Mouse (Mus musculus) limb, embryonic 11.5 days (tissue): ENCODE measurements around the gene Limch1. TPM values are rescaled to one million over a fixed set of nuclear protein-coding genes. Genes with fewer than 3 reads are reported as not detected.
A peak's percentile ranks its signal among the peaks of the same experiment; 100 is the strongest.

Source experiments
- ATAC-seq: fragments of 200-750 bp; cut with Nextera tagmentation; 2 replicates; pipeline ENCODE4 v1.8.0; 2017; ENCODE audit warnings: low read depth; ENCODE audit not compliant: insufficient number of reproducible peaks, low FRiP score, low TSS enrichment
- DNase-seq: peaks from one replicate; pipeline ENCODE4 v3.0.0-alpha.2; 2015; ENCODE audit warnings: low spot score
- H3K27ac ChIP-seq: fragments of 300-500 bp; sonication (generic); replicated peaks from 2 replicates; pipeline ENCODE4 v1.5.1; 2014; ENCODE audit warnings: low read depth, mild to moderate bottlenecking, low read length
- H3K27me3 ChIP-seq: fragments of 300-500 bp; sonication (generic); 2 replicates; pipeline ENCODE4 v1.6.1; 2014; ENCODE audit warnings: mild to moderate bottlenecking, low read length, mixed read lengths; ENCODE audit not compliant: control insufficient read depth, insufficient read depth
- H3K36me3 ChIP-seq: fragments of 300-500 bp; sonication (generic); 2 replicates; pipeline ENCODE4 v1.6.1; 2014; ENCODE audit warnings: mild to moderate bottlenecking, low read length, moderate library complexity, mixed read lengths; ENCODE audit not compliant: control insufficient read depth, insufficient read depth
- H3K4me1 ChIP-seq: fragments of 300-500 bp; sonication (generic); 2 replicates; pipeline ENCODE4 v1.6.1; 2014; ENCODE audit warnings: low read length, mixed read lengths; ENCODE audit not compliant: control insufficient read depth, insufficient read depth
- H3K4me2 ChIP-seq: fragments of 300-500 bp; sonication (generic); 2 replicates; pipeline ENCODE4 v1.6.1; 2014; ENCODE audit warnings: low read depth, mild to moderate bottlenecking, moderate library complexity; ENCODE audit not compliant: severe bottlenecking
- H3K4me3 ChIP-seq: fragments of 300-500 bp; sonication (generic); 2 replicates; pipeline ENCODE4 v1.5.1; 2014; ENCODE audit warnings: low read depth, low read length
- H3K9ac ChIP-seq: fragments of 300-500 bp; sonication (generic); 2 replicates; pipeline ENCODE4 v1.6.1; 2014; ENCODE audit warnings: mild to moderate bottlenecking, low read length
- H3K9me3 ChIP-seq: fragments of 300-500 bp; sonication (generic); 2 replicates; pipeline ENCODE4 v1.6.1; 2016; ENCODE audit warnings: low read length; ENCODE audit not compliant: control insufficient read depth
- WGBS: fragments of 180-500 bp; shearing (Covaris S2); extraction: QIAGEN DNeasy Blood & Tissue Kit; methylation state at CpG from one replicate; pipeline ENCODE4 v1.1.7; 2014; 5-methylcytosine and 5-hydroxymethylcytosine counted together
- polyA plus RNA-seq: library from polyadenylated mRNA; unstranded; fragments of >200 nt; fragmentation: Nextera tagmentation; extraction: Ambion mirVana; gene quantifications from 2 replicates; pipeline ENCODE4 v1.2.1, GENCODE M21; 2014

Limch1 gene
- polyA plus RNA-seq, 1 experiment from 2014 or later: 39.7 TPM

DNA sequence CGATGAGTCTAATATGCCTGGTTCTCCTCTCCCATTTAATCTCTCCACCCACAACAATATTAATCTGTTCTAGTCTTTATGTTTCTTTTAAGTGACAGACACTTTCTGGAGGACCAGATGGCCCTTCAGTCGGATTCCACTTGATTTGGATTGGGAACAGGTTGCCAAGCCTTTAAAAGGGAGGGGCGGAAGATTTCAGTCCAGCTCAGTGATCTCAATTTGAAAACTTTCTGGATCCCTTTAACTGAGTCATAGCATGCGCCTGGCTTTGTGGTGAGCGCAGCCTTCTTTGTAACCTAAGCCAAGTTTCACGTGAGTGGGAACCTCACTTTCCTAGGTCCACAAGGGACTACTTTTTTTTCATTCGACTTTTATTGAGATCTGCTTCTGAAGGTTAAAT is 5.0 kb downstream of the Limch1 start:
- Histone ChIP-seq H3K4me2 (no peak overlapping the region), H3K9ac (no peak overlapping the region), H3K27ac (no peak overlapping the region), H3K27me3 (peaks cover 8% of the 10 kb centered on the region), H3K9me3 (no peaks in the 10 kb centered on the region), H3K36me3 (no peaks in the 10 kb centered on the region), H3K4me3 (no peak overlapping the region), H3K4me1 (peaks cover 18% of the 10 kb centered on the region)
- no peak for DNase-seq
- WGBS: 71% methylated on average over 7 of the region's 7 CpGs
- no peak for ATAC-seq

DNA sequence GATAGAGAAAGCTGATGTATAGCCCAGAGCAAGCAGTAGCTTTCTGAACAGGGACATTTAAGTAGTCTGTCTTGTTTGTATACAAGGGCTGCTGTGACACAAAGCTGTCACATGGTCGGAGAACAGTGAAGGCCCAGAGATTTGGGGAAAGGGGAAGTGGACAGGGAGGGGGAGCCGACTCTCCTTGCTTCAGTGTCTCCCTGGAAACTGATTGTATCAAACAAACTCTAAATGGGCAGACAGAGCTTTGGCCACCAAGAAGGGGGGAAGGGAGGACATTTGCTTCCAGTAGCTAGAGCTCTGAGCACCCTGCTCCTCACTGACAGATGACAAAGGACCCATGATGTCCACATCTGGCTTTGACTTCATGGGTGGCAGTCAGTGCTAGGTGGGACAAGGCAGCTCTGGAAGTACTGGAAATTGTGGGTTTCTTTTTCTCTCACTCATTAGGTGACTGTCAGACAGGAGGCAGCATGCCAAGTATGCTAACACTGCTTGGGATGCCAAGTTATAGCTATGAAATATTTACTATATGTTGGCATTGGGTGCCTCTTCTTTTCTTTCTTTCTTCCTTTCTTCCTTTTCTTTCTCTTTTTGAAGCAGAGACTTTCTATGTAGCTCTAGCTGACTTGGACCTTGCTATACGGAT is 5.8 kb downstream of the Limch1 start:
- peaks cover 15% of the 10 kb centered on the region for H3K4me1 ChIP-seq
- no peak overlapping the region for H3K9ac ChIP-seq
- H3K27me3 ChIP-seq: peaks cover 5% of the 10 kb centered on the region
- DNase-seq (no peak), ATAC-seq (no peak)
- no peak overlapping the region for H3K4me3 ChIP-seq
- H3K36me3 ChIP-seq: no peaks in the 10 kb centered on the region
- no peak overlapping the region for H3K4me2 ChIP-seq
- H3K9me3 ChIP-seq: no peaks in the 10 kb centered on the region
- 42% methylated on average over 3 of the region's 3 CpGs for whole genome bisulfite sequencing
- H3K27ac ChIP-seq: no peak overlapping the region

DNA sequence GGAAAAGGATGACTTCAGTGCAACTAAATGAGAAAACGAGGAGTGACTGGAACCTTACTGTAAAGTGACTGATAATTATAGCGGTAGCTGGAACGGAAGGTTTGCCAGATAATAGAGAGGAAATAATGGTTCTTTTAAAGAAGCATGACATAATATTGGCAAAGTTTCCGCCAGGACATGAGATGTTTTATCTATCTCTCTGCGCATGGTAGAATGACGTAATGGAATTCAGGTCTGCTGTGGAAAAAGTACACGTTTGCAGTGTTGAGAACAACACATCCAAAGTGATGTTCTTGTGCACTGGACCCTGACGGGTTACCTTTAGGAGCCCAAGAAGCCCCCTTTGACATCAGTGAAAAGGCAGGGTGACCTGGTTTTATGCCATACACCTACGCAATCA is 8.0 kb downstream of the Limch1 start:
- H3K4me2 ChIP-seq: no peak overlapping the region
- no peak overlapping the region for H3K4me3 ChIP-seq
- H3K27ac ChIP-seq: no peak overlapping the region
- H3K9ac ChIP-seq: no peak overlapping the region
- H3K4me1 ChIP-seq: peaks cover 5% of the 10 kb centered on the region
- H3K36me3 ChIP-seq: no peaks in the 10 kb centered on the region
- WGBS: 94% methylated on average over 9 of the region's 9 CpGs
- ATAC-seq (no peak), DNase-seq (no peak)
- no peaks in the 10 kb centered on the region for H3K27me3 ChIP-seq
- no peaks in the 10 kb centered on the region for H3K9me3 ChIP-seq

DNA sequence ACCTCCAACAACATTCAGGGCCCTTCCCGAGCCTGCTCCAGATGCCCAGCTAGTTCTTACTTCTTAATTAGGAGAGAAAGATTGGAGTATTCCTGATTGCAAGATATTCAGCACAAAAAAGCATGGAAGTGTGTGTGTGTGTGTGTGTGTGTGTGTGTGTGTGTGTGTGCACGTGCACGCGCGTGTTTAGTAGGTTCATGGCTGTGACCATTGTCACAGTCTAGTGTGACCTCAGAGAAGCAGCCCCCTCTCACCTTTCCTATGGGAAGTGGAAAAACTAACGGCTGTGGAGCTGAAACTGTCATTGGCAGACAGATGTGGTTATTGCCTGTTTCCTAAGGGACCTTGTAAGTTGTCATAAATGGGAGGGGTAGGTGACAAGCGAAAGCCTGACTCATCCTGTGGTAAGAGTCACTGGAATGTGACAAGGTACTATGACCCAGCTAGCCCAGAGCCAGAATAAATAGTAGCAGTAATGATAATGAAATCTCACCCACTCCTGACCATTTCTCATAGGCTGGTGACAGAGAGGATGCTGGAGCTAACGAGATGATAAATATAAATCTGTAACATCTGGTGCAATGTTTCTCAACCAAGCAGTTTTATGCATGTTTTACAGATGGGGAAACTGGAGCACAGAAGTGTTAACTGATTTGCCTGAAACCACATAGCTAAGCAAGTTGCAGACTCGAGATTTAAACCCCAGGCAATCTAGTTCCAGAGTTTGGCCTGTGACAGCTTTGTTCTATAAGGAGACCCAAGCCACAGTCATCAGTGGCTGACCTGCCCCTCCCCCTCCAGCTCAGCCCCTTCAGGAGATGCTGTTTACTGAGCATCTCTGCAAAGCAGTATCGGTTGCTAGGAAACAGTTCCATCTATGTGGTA is 11.4 kb downstream of the Limch1 start:
- no peak for ATAC-seq
- H3K27me3 ChIP-seq: no peaks in the 10 kb centered on the region

GRCm38 (mm10) chr5:66757706-66758237 is 12.1 kb downstream of the Limch1 start:
- H3K4me1 ChIP-seq: no peaks in the 10 kb centered on the region; the same call in 1 of the 2 replicates
- H3K27me3 ChIP-seq: no peaks in the 10 kb centered on the region
- DNase-seq: no peak
- no peak overlapping the region for H3K9ac ChIP-seq
- 72% methylated on average over 2 of the region's 2 CpGs for WGBS
- H3K27ac ChIP-seq: no peak overlapping the region
- no peak overlapping the region for H3K4me3 ChIP-seq
- H3K9me3 ChIP-seq: no peaks in the 10 kb centered on the region
- no peak for ATAC-seq
- H3K4me2 ChIP-seq: no peak overlapping the region
- no peaks in the 10 kb centered on the region for H3K36me3 ChIP-seq

More for the DNA sequence above, 11.4 kb downstream of the Limch1 start:
- H3K9me3 ChIP-seq: no peaks in the 10 kb centered on the region
- H3K36me3 ChIP-seq: no peaks in the 10 kb centered on the region
- H3K9ac ChIP-seq: no peak overlapping the region
- no peaks in the 10 kb centered on the region; the same call in 1 of the 2 replicates for H3K4me1 ChIP-seq
- no peak overlapping the region for H3K27ac ChIP-seq
- H3K4me3 ChIP-seq: no peak overlapping the region
- H3K4me2 ChIP-seq: no peak overlapping the region
- DNase-seq: peak; percentile 35
- WGBS: 59% methylated on average over 10 of the region's 10 CpGs

DNA sequence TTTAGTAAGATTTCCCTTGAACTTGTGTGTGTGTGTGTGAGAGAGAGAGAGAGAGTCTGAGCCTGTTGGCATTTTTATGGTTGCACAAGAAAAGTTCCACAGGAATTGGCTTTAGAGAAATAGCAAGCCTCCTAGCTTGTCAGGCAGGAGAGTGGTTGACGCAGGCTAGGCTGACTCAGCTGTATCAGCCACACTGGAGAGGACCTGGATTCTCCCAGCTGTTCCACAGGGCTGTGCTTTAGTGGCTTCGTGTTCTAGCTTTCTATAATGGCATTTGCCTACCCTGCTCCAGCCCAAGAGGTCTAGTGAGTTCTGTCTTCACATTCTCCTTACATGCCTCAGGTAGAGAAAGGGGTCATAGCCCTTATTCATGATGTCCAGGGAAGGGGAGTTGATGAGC is 13.7 kb downstream of the Limch1 start:
- no peak overlapping the region for H3K9ac ChIP-seq
- H3K27ac ChIP-seq: no peak overlapping the region
- 81% methylated on average over 2 of the region's 2 CpGs for WGBS
- H3K36me3 ChIP-seq: no peaks in the 10 kb centered on the region
- DNase-seq (no peak), ATAC-seq (no peak)
- H3K27me3 ChIP-seq: no peaks in the 10 kb centered on the region
- no peaks in the 10 kb centered on the region; the same call in 1 of the 2 replicates for H3K4me1 ChIP-seq
- H3K4me3 ChIP-seq: no peak overlapping the region
- H3K9me3 ChIP-seq: no peaks in the 10 kb centered on the region
- H3K4me2 ChIP-seq: no peak overlapping the region

DNA sequence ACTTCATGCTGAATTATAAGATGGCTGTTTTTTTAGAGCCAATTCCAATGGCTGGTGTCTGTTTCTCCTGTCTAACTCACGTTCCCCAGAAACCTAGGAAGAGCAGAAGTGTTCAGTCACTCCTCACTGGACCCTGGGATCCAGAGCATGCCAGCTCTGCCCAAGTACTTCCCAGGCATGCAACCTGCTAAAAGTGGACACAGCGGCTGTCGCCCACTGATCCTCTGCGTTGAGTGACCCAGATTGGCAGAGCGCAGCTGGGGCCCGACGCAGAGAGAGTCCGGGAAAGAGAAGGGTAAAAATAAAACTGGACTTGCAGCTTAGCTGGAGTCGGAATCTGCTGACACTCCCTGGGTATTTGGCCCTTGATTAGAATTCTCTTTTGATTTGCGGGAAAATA is 15.1 kb downstream of the Limch1 start:
- no peak overlapping the region for H3K4me2 ChIP-seq
- ATAC-seq: no peak
- DNase-seq: no peak
- H3K9me3 ChIP-seq: no peaks in the 10 kb centered on the region
- no peaks in the 10 kb centered on the region for H3K27me3 ChIP-seq
- H3K27ac ChIP-seq: no peak overlapping the region
- WGBS: 90% methylated on average over 10 of the region's 10 CpGs
- H3K36me3 ChIP-seq: no peaks in the 10 kb centered on the region
- no peaks in the 10 kb centered on the region; the same call in 1 of the 2 replicates for H3K4me1 ChIP-seq
- no peak overlapping the region for H3K9ac ChIP-seq
- H3K4me3 ChIP-seq: no peak overlapping the region

GRCm38 (mm10) chr5:66762006-66762405 is 16.4 kb downstream of the Limch1 start:
- WGBS: 83% methylated on average over 2 of the region's 2 CpGs
- H3K27ac ChIP-seq: no peak overlapping the region

More at GRCm38 (mm10) chr5:66762006-66762405, 16.4 kb downstream of the Limch1 start:
- DNase-seq: no peak
- Histone ChIP-seq H3K4me1 (no peaks in the 10 kb centered on the region; the same call in 1 of the 2 replicates), H3K4me2 (no peak overlapping the region), H3K9ac (no peak overlapping the region), H3K27me3 (no peaks in the 10 kb centered on the region), H3K36me3 (no peaks in the 10 kb centered on the region), H3K4me3 (no peak overlapping the region), H3K9me3 (no peaks in the 10 kb centered on the region)
- no peak for ATAC-seq
